ENCODE assay signal across 19 mouse cellular contexts in genomic region chr13:6027207-6027606, GRCm38 (mm10).
DNase-seq lines count a peak whose midpoint lies in the region; ATAC-seq and TF ChIP-seq lines count a peak whose summit lies in the region.
"Had no signal": no experiment of that assay in that cellular context is flagged by ENCODE, and none has a peak within 500 bp of the region (broad histone marks: within the 10 kb centered on the region; RNA-seq: fewer than 3 reads in every experiment).

No protein-coding gene starts in this region.

- H3K4me2 ChIP-seq in stomach, embryonic 15.5 days = no peak overlapping the region
- H3K4me2 ChIP-seq: embryonic facial prominence, embryonic 13.5 days; forebrain, embryonic 15.5 days; heart, embryonic 13.5 days; hindbrain, embryonic 15.5 days; intestine, embryonic 15.5 days had no signal

- no peaks in the 10 kb centered on the region for H3K36me3 ChIP-seq in stomach, embryonic 15.5 days
- H3K36me3 ChIP-seq: embryonic facial prominence, embryonic 13.5 days; forebrain, embryonic 15.5 days; heart, embryonic 13.5 days; hindbrain, embryonic 15.5 days; intestine, embryonic 15.5 days had no signal

- H3K4me3 ChIP-seq in embryonic fibroblast, embryonic 13.5 days (ENCODE audit: insufficient read depth, low read length) = no peak overlapping the region
- H3K4me3 ChIP-seq in stomach, embryonic 15.5 days (replicated peaks) = no peak overlapping the region
- H3K4me3 ChIP-seq: embryonic facial prominence, embryonic 13.5 days; forebrain, embryonic 15.5 days; heart, embryonic 13.5 days; hindbrain, embryonic 15.5 days; intestine, embryonic 15.5 days had no signal

- WGBS in stomach, embryonic 15.5 days = 65% methylated on average over 4 of the region's 4 CpGs

- no peaks in the 10 kb centered on the region for H3K9me3 ChIP-seq in stomach, embryonic 15.5 days
- H3K9me3 ChIP-seq: embryonic facial prominence, embryonic 13.5 days; forebrain, embryonic 15.5 days; heart, embryonic 13.5 days; hindbrain, embryonic 15.5 days; intestine, embryonic 15.5 days had no signal

- TF ChIP-seq CTCF in embryonic fibroblast, embryonic 13.5 days (IDR thresholded peaks at IDR 0.05; ENCODE audit: borderline replicate concordance, insufficient read depth, low read length) = no peak

- no peak for ATAC-seq in stomach, embryonic 15.5 days (ENCODE audit: insufficient read depth, low FRiP score, low read depth)
- no peak for ATAC-seq in inflammation-experienced regulatory T-cells, adult 6 months
- ATAC-seq: forebrain, embryonic 15.5 days; intestine, embryonic 15.5 days had no signal

- DNase-seq in 3134 (ENCODE audit: extremely low read depth, insufficient read length, low spot score) (peak; percentile 19), 3T3-L1 (ENCODE audit: low read depth, low spot score) (peak; percentile 61)
- no peak for DNase-seq in ovary, postnatal 14 days (ENCODE audit: low spot score)
- DNase-seq in left cerebral cortex, postnatal 36 days (ENCODE audit: low spot score in 2 of 2) = no peak
- DNase-seq: cerebellum, adult 18-20 months; cerebellum, adult 9-11 months; cerebellum, postnatal 36 days; heart, adult 11 months; heart, postnatal 36 days; kidney, adult 18-20 months had no signal

- no peaks in the 10 kb centered on the region for H3K27me3 ChIP-seq in stomach, embryonic 15.5 days (replicated peaks)
- H3K27me3 ChIP-seq: CH12.LX; embryonic facial prominence, embryonic 13.5 days; forebrain, embryonic 15.5 days; heart, embryonic 13.5 days; hindbrain, embryonic 15.5 days; intestine, embryonic 15.5 days had no signal

- H3K4me1 ChIP-seq in embryonic fibroblast, embryonic 13.5 days (ENCODE audit: control insufficient read depth, insufficient read depth, low read length) = peaks cover 17% of the 10 kb centered on the region
- H3K4me1 ChIP-seq in stomach, embryonic 15.5 days = no peaks in the 10 kb centered on the region
- H3K4me1 ChIP-seq: hindbrain, embryonic 15.5 days; intestine, embryonic 15.5 days had no signal

- no peak for TF ChIP-seq POLR2A in embryonic fibroblast, embryonic 13.5 days (IDR thresholded peaks at IDR 0.05; ENCODE audit: low read depth, low read length)

- intact Hi-C loops in left cerebral cortex, postnatal 36 days (cut with DNase I) = no loop called here

- H3K27ac ChIP-seq in embryonic fibroblast, embryonic 13.5 days (ENCODE audit: insufficient read depth, low read length) = peak overlapping the region; percentile 85
- H3K27ac ChIP-seq in stomach, embryonic 15.5 days = 0 out of 2 replicates have a peak overlapping the region, but pooled peaks have one; percentile 44
- H3K27ac ChIP-seq: embryonic facial prominence, embryonic 13.5 days; forebrain, embryonic 15.5 days; heart, embryonic 13.5 days; hindbrain, embryonic 15.5 days; intestine, embryonic 15.5 days had no signal

- no peak overlapping the region for H3K9ac ChIP-seq in stomach, embryonic 15.5 days
- H3K9ac ChIP-seq: embryonic facial prominence, embryonic 13.5 days; forebrain, embryonic 15.5 days; heart, embryonic 13.5 days; hindbrain, embryonic 15.5 days; intestine, embryonic 15.5 days had no signal

Comparison
In these comparisons a context has a peak if more than half of its experiments do, and no peak if none do; other contexts are left out.
1. DNase-seq: peak in 3134 (single experiment) and 3T3-L1 (single experiment); none in ovary, postnatal 14 days (single experiment) and left cerebral cortex, postnatal 36 days (0 of 2).